Mouse (Mus musculus) E14TG2a.4 (cell line): ENCODE data around the gene Cd38.

Experiments used
- H3K27me3 ChIP-seq: 2 replicates; pipeline ENCODE4 v1.6.1; 2014; ENCODE audit warnings: low read length, control low read depth; ENCODE audit not compliant: insufficient read depth
- H3K36me3 ChIP-seq: 2 replicates; pipeline ENCODE4 v1.6.1; 2014; ENCODE audit warnings: low read length, control low read depth; ENCODE audit not compliant: insufficient read depth
- H3K4me1 ChIP-seq: replicated peaks from 2 replicates; pipeline ENCODE4 v1.6.1; 2014; ENCODE audit warnings: low read depth, low read length, control low read depth
- H3K4me3 ChIP-seq: replicated peaks from 2 replicates; pipeline ENCODE4 v1.5.1; 2014; ENCODE audit warnings: mild to moderate bottlenecking, low read length
- H3K9me3 ChIP-seq: 2 replicates; pipeline ENCODE4 v1.6.1; 2014; ENCODE audit warnings: low read length, control low read depth
- CTCF ChIP-seq: conservative IDR thresholded peaks from 2 replicates; pipeline ENCODE4 v1.5.1; 2014; ENCODE audit warnings: low read length
- NANOG ChIP-seq: IDR thresholded peaks from 2 replicates; pipeline ENCODE4 v1.6.1; 2014; ENCODE audit warnings: borderline replicate concordance, low read length, mixed read lengths
- POU5F1 ChIP-seq: IDR thresholded peaks from 2 replicates; pipeline ENCODE4 v1.6.1; 2014; ENCODE audit warnings: low read length, borderline replicate concordance

The Cd38 gene

DNA sequence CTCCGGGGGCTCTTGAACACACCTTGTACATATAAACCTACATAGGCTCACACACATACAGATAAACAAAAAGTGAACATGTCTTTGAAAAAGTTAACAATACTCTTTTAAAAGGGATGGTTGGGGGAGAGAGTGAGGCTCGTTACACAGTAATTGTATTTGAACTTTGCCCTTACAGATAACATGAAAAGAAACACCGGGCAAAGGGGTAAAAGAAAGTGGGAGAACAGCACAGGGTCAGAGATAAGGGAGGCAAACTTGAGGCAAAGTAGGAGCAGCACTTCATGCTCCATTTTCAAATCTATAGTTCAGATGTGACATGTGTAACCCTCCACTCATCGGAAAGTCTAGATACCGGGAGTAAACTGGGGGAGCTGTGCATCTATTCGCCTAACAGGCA, 4.7 kb upstream of the Cd38 start:
- H3K36me3 ChIP-seq = peaks cover 28% of the 10 kb centered on the region
- H3K9me3 ChIP-seq = peaks cover 69% of the 10 kb centered on the region
- H3K27me3 ChIP-seq = no peaks in the 10 kb centered on the region
- no peak overlapping the region for H3K4me3 ChIP-seq
- TF ChIP-seq CTCF (no peak), POU5F1 (no peak), NANOG (no peak)
- peaks cover 64% of the 10 kb centered on the region for H3K4me1 ChIP-seq

DNA sequence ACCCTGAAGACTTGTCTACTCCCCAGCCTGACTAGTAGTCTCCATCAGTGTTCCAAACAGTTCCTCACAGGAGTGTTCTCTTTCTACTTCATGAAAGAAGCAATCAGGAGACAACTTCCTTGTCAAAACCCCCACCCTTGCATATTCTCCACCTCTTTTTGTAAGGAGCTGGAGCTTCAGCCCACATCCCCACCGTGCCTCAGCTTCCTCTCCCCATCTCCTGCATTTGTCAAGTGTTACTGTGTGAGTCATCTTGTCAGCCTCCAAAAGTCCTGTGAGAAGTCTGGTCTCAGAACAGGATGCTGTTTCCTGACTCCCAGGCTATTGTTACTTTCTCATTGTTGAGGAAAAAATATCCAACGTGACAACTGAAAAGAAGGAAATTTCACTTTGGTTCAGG, 3.0 kb upstream of the Cd38 start:
- Histone ChIP-seq H3K27me3 (no peaks in the 10 kb centered on the region), H3K36me3 (peaks cover 17% of the 10 kb centered on the region), H3K9me3 (peaks cover 52% of the 10 kb centered on the region), H3K4me1 (peaks cover 64% of the 10 kb centered on the region), H3K4me3 (no peak overlapping the region)
- TF ChIP-seq CTCF (no peak), POU5F1 (no peak), NANOG (no peak)

DNA sequence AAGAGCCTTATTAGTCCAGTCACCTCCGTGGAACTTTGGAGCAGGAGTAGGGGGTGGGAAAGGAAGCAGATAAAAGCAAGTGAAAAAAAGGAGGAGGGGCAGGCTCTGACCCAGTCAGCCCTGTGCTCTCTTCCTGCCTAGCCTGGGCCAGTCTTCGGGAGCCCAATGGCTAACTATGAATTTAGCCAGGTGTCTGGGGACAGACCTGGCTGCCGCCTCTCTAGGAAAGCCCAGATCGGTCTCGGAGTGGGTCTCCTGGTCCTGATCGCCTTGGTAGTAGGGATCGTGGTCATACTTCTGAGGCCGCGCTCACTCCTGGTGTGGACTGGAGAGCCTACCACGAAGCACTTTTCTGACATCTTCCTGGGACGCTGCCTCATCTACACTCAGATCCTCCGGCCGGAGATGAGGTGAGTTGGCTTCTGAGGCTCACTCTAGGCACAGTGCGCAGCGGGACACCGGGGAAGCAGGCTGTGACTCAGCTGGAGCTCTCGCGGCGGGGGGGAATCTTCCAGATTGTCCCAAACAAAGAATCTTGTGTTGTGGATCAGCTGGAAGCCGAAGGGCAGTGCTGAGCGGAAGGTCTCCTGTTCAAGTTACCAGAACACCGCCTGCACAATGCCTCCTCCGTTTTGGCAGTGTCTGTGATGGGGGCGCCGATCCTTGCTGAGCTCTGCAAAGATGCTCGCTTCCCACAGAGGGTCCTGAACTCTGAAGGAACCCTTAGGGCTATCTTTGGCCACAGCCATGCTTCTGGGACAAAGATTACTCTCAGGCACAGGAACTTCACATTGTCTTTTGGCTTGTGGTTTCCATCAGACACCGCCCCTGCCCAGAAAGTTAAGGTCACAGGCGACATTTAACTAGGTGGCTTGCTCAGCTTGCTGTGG, 603 bp downstream of the Cd38 start:
- TF ChIP-seq POU5F1 (no peak), CTCF (no peak), NANOG (peak; percentile 69; the same call in 1 of the 2 replicates)
- no peaks in the 10 kb centered on the region for H3K27me3 ChIP-seq
- H3K4me1 ChIP-seq = peaks cover 85% of the 10 kb centered on the region
- peaks cover 13% of the 10 kb centered on the region for H3K36me3 ChIP-seq
- peaks cover 22% of the 10 kb centered on the region for H3K9me3 ChIP-seq
- peak overlapping the region; percentile 78 for H3K4me3 ChIP-seq

DNA sequence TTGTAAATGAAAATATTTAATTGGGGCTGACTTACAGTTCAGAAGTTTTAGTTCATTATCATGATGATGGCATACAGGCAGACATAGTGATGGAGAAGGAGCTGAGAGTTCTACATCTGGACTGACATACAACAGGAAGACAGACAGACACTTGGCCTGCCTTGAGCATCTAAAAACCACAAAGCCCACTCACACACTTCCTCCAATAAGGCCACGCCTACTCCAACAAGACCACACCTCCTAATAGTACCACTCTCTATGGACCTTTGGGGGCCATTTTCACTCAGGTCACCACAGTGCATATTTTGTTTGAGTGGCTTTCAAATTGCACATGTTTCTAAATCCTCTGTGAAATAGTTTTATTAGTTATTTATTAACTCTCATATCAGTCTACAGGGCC, 3.5 kb downstream of the Cd38 start:
- H3K4me1 ChIP-seq = peaks cover 65% of the 10 kb centered on the region
- H3K36me3 ChIP-seq = peaks cover 8% of the 10 kb centered on the region
- TF ChIP-seq NANOG (no peak), CTCF (no peak), POU5F1 (no peak)
- no peaks in the 10 kb centered on the region for H3K27me3 ChIP-seq
- peaks cover 8% of the 10 kb centered on the region for H3K9me3 ChIP-seq
- H3K4me3 ChIP-seq = no peak overlapping the region

DNA sequence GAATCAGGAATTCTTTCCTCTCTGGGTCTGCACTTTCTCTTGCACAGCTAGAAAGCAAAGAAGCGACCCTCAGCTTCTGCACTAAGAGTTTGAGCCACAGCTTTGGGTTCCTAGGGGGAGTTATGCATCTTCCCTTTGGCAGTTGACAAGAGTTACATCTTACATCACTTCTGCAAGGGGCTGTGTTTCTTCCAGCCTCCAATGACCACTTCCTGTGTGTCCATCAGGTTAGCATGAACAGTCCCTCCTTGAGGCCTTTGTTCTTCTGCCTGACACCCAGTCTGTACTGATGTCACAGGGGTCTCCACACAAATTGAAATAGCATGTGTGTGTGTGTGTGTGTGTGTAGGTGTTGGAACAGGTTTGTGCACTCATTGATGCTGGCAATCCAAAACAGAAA, 4.3 kb downstream of the Cd38 start:
- no peak for TF ChIP-seq CTCF
- no peak for TF ChIP-seq NANOG
- TF ChIP-seq POU5F1 = no peak
- H3K27me3 ChIP-seq = no peaks in the 10 kb centered on the region
- peaks cover 8% of the 10 kb centered on the region for H3K9me3 ChIP-seq
- H3K4me1 ChIP-seq = peaks cover 59% of the 10 kb centered on the region
- peaks cover 8% of the 10 kb centered on the region for H3K36me3 ChIP-seq
- no peak overlapping the region for H3K4me3 ChIP-seq

DNA sequence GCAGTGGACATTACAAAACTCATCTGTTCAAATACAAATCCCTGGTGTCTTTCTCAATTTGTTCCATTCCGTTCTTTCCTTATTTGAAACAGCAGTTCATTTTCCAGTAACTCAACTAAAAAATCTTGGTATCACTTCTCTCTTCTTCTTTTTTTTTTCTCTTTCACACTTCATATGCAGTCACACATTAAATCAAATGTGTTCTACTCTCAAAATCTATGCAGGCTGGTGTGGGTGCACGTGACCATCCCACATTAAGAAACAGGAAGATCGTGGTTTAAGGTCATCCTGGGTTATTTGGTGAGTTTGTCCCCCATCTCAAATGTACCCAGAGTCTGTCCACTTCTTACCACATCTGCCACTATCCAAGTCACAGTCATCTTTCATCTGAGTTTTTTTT, 13.7 kb downstream of the Cd38 start:
- TF ChIP-seq POU5F1 (no peak), CTCF (no peak), NANOG (no peak)
- Histone ChIP-seq H3K9me3 (peaks cover 2% of the 10 kb centered on the region), H3K4me3 (no peak overlapping the region), H3K4me1 (peaks cover 11% of the 10 kb centered on the region; the same call in 1 of the 2 replicates), H3K36me3 (no peaks in the 10 kb centered on the region), H3K27me3 (no peaks in the 10 kb centered on the region)

DNA sequence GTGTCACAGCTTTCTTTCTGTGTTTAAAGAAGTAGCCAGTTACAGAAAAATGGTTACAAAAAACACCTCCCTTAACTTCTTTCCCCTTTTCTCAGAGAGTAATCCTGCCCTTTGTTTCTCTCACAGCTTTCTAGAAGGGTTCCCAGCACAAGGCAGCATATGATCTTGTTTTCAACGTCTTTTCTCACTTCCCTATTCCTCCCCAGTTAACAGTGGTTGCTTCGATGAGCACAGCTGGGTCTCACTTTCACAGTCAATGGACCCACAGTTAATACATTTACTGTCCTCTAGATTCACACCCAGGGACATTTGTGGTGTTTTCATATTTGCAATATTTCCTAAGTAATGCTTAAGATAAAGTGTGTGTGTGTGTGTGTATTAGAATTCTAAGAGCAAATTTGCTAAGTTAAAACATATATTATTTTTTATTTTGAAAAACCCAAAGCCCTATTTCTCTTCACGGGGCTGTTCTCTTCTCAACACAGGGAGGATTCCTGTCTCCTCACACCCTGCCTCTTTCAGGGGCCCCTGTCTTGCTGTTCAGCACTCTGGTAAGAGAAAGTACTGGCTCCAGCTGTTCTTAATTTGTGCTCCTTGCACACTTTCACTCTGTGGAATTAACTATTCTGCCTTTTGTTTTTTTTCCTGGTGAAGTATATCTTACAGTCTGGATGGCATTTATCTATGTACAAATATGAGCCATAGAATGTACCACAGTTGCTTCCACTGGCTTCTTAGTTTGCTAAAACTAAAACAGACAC, 16.9 kb downstream of the Cd38 start:
- H3K4me3 ChIP-seq = no peak overlapping the region
- H3K4me1 ChIP-seq = peaks cover 8% of the 10 kb centered on the region; the same call in 1 of the 2 replicates
- no peaks in the 10 kb centered on the region for H3K36me3 ChIP-seq
- no peak for TF ChIP-seq CTCF
- no peak for TF ChIP-seq POU5F1
- peaks cover 7% of the 10 kb centered on the region for H3K9me3 ChIP-seq
- H3K27me3 ChIP-seq = no peaks in the 10 kb centered on the region

DNA sequence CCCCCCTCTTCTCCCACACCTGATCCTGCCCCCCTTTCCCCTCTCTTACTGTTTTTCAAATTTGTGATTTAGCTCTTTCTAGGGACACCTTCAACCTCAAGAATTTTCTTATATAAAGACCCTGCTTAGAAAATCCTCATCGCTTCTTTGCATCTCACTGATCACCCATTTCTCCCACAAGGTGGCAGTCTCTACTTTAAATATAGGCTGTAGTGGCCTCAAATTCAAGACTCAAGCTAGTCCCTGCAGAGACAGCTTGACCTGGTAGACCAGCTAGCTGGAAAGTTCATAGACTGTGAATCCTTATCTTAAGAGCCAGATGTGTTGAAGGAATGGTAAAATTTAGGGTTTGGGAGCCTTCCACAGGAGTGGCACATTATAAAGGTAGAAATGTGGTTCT, 24.0 kb downstream of the Cd38 start:
- no peaks in the 10 kb centered on the region for H3K27me3 ChIP-seq
- peak; percentile 33; the same call in 1 of the 2 replicates for TF ChIP-seq CTCF
- no peak for TF ChIP-seq POU5F1
- no peaks in the 10 kb centered on the region for H3K36me3 ChIP-seq
- H3K4me1 ChIP-seq = peaks cover 3% of the 10 kb centered on the region; the same call in 1 of the 2 replicates
- H3K4me3 ChIP-seq = no peak overlapping the region
- peaks cover under 1% of the 10 kb centered on the region for H3K9me3 ChIP-seq
